Mouse (Mus musculus): ENCODE results near the gene Crnkl1. TPM values are rescaled to one million over a fixed set of nuclear protein-coding genes. Genes with fewer than 3 reads are reported as not detected.
A peak's percentile ranks its signal among the peaks of the same experiment; 100 is the strongest.
"Not testable (repeated sequence)": the region's sequence is repeated elsewhere in the genome, so short reads cannot be mapped to it uniquely, and the experiment has no call there.

Gene Crnkl1
- polyA plus RNA-seq, 1 experiment from 2014 or later = 38.9 TPM

DNA sequence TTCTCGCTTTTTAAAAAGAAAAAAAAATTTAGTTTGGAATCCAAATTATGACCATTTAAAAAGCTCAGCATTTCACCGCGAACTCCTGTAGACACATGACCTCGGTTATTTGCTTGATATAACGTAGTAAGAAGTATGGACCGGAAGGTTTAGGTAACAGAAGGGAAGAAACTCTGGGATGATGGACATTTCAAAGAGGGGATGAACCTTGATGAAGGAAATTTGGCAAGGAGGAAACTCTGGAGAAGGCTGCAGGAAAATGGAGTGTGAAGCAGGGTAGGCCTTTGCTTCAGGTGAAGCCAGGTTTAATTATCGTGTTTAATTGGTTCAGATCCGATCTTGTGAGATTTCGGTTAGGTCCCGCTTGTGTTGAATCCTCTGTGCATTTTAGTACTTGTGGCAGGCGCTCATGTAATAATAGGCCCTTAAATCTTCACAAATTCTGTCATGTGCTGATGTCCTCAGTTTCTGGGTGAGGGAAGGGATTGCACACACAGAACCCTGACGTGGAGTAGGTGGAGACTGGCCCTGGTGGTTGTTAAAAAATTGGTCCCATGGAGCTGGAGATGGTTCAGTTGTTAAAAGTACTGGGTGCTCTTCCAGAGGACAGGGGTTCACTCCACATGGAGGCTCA is 30.7 kb downstream of the Crnkl1 start:
- Histone ChIP-seq H3K4me3 (peak overlapping the region; percentile 98), H3K4me1 (peaks cover 29% of the 10 kb centered on the region), H3K27me3 (replicated peaks; ENCODE audit: low read depth, poor library complexity, severe bottlenecking) (no peaks in the 10 kb centered on the region), H3K36me3 (replicated peaks) (peaks cover 37% of the 10 kb centered on the region), H3K9me3 (no peaks in the 10 kb centered on the region), H3K27ac (replicated peaks) (peak overlapping the region; percentile 97)
- 35% methylated on average over 12 of the region's 12 CpGs for WGBS
- DNase-seq (ENCODE audit: low spot score) = no peak

GRCm38 (mm10) chr2:145903061-145903901 is 31.5 kb downstream of the Crnkl1 start:
- under 1% methylated on average over 68 of the region's 68 CpGs for WGBS
- Histone ChIP-seq H3K27ac (replicated peaks) (peak overlapping the region; percentile 97), H3K36me3 (replicated peaks) (peaks cover 29% of the 10 kb centered on the region), H3K9me3 (no peaks in the 10 kb centered on the region), H3K4me3 (peak overlapping the region; percentile 98), H3K27me3 (replicated peaks; ENCODE audit: low read depth, poor library complexity, severe bottlenecking) (no peaks in the 10 kb centered on the region), H3K4me1 (peaks cover 29% of the 10 kb centered on the region)
- peak; percentile 94 for DNase-seq (ENCODE audit: low spot score)

DNA sequence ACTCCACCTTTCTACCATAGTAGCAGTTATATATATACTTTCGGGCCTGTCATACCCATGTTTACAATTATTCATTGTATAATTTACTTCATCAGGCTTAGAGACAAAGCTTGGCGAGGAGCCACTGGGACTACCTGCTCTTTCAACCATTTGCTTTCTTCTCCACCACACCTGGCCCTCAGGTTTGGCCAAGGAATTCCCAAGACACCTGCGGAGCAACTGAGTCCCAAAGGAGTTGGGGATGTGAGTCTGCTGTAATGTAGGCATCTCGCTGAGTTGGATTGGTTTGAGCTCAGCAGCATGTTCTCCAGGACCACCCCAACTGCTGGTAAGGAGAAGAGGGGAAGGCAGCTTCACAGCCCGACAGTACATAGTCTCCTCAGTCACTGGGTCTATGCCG is 33.0 kb downstream of the Crnkl1 start, which contains the start of gene Naa20:
Gene Naa20, plus strand, starts transcription at position 239 of the 400 bp plus-strand sequence.
- Histone ChIP-seq H3K4me3 (peak within 1 kb of the TSS; percentile 98), H3K9me3 (no peaks in the 10 kb centered on the region), H3K27me3 (replicated peaks; ENCODE audit: low read depth, poor library complexity, severe bottlenecking) (no peaks in the 10 kb centered on the region), H3K36me3 (replicated peaks) (peaks cover 15% of the 10 kb centered on the region), H3K27ac (replicated peaks) (peak within 1 kb of the TSS; percentile 97), H3K4me1 (peaks cover 29% of the 10 kb centered on the region)
- no peak for DNase-seq (ENCODE audit: low spot score)
- WGBS = 87% methylated on average over 6 of the region's 6 CpGs

GRCm38 (mm10) chr2:145900318-145900717 is 34.5 kb downstream of the Crnkl1 start:
- not testable (repeated sequence) for H3K36me3 ChIP-seq (replicated peaks); H3K4me3 ChIP-seq; DNase-seq (ENCODE audit: low spot score); H3K9me3 ChIP-seq; H3K27me3 ChIP-seq (replicated peaks; ENCODE audit: low read depth, poor library complexity, severe bottlenecking); H3K27ac ChIP-seq (replicated peaks)
- whole genome bisulfite sequencing = 82% methylated on average over 8 of the region's 8 CpGs
- H3K4me1 ChIP-seq = peaks cover 25% of the 10 kb centered on the region

GRCm38 (mm10) chr2:145898106-145898505 is 36.7 kb downstream of the Crnkl1 start:
- WGBS = 86% methylated on average over 9 of the region's 9 CpGs
- Histone ChIP-seq H3K4me1 (peaks cover 11% of the 10 kb centered on the region), H3K9me3 (no peaks in the 10 kb centered on the region), H3K4me3 (no peak overlapping the region), H3K27ac (replicated peaks) (no peak overlapping the region), H3K27me3 (replicated peaks; ENCODE audit: low read depth, poor library complexity, severe bottlenecking) (no peaks in the 10 kb centered on the region), H3K36me3 (replicated peaks) (no peaks in the 10 kb centered on the region)
- DNase-seq (ENCODE audit: low spot score) = no peak

GRCm38 (mm10) chr2:145893756-145894155 is 41.1 kb downstream of the Crnkl1 start:
- 98% methylated on average over 6 of the region's 6 CpGs for WGBS
- Histone ChIP-seq H3K9me3 (no peaks in the 10 kb centered on the region), H3K36me3 (replicated peaks) (no peaks in the 10 kb centered on the region), H3K27ac (replicated peaks) (no peak overlapping the region), H3K4me3 (no peak overlapping the region), H3K4me1 (peaks cover 8% of the 10 kb centered on the region), H3K27me3 (replicated peaks; ENCODE audit: low read depth, poor library complexity, severe bottlenecking) (no peaks in the 10 kb centered on the region)
- no peak for DNase-seq (ENCODE audit: low spot score)

GRCm38 (mm10) chr2:145890571-145890970 is 44.2 kb downstream of the Crnkl1 start:
- Histone ChIP-seq H3K27ac (replicated peaks) (no peak overlapping the region), H3K36me3 (replicated peaks) (peaks cover 6% of the 10 kb centered on the region), H3K4me3 (no peak overlapping the region), H3K4me1 (peaks cover 26% of the 10 kb centered on the region), H3K27me3 (replicated peaks; ENCODE audit: low read depth, poor library complexity, severe bottlenecking) (no peaks in the 10 kb centered on the region), H3K9me3 (no peaks in the 10 kb centered on the region)
- DNase-seq (ENCODE audit: low spot score) = peak; percentile 4
- 75% methylated on average over 2 of the region's 2 CpGs for WGBS

DNA sequence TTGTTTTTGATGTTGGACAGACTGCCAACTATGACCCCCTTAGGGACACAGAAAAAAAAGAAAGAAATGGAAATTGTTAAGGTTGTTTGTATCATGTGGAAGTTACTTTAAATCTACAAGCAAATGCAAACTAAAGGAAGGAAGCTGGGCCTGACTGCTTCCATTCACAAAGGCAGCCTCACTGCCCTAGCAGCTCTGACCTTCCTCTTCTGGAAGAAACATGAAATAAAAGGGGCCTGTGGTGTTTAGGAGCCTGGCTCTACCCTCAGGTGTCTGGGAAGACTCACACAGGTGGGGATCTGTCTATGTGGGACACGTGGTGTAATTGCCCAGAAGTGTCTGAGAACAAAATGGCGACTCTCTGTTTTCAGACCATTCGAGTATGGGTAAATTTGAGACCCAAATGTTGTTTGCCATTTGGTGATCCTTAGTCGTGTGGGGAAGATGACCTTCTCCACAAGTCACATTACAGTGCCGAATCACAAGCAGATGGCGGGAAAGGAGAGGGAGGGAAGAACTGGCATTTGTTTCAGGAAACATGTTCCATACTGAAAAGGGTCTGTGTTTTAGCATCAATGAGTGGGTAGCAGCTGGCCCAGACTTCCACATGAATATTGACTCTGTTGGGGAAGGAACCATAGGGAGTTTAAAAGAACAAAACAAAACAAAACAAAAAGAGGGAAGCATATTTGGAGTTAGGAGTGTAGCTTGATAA is 45.9 kb downstream of the Crnkl1 start:
- WGBS = 56% methylated on average over 6 of the region's 6 CpGs
- H3K4me3 ChIP-seq = no peak overlapping the region
- no peaks in the 10 kb centered on the region for H3K9me3 ChIP-seq
- peaks cover 42% of the 10 kb centered on the region for H3K4me1 ChIP-seq
- H3K27ac ChIP-seq (replicated peaks) = peak overlapping the region; percentile 71
- DNase-seq (ENCODE audit: low spot score) = no peak
- peaks cover 9% of the 10 kb centered on the region for H3K36me3 ChIP-seq (replicated peaks)
- H3K27me3 ChIP-seq (replicated peaks; ENCODE audit: low read depth, poor library complexity, severe bottlenecking) = no peaks in the 10 kb centered on the region

GRCm38 (mm10) chr2:145887937-145888765 is 46.7 kb downstream of the Crnkl1 start:
- whole genome bisulfite sequencing = 55% methylated on average over 14 of the region's 14 CpGs
- Histone ChIP-seq H3K27ac (replicated peaks) (peak overlapping the region; percentile 71), H3K9me3 (no peaks in the 10 kb centered on the region)

GRCm38 (mm10) chr2:145884913-145885785 is 49.7 kb downstream of the Crnkl1 start:
- H3K27me3 ChIP-seq (replicated peaks; ENCODE audit: low read depth, poor library complexity, severe bottlenecking) = no peaks in the 10 kb centered on the region
- DNase-seq (ENCODE audit: low spot score) = peak; percentile 42
- H3K4me3 ChIP-seq = no peak overlapping the region
- peaks cover 5% of the 10 kb centered on the region; the same call in 1 of the 2 replicates for H3K9me3 ChIP-seq
- WGBS = 58% methylated on average over 14 of the region's 14 CpGs
- peaks cover 15% of the 10 kb centered on the region for H3K36me3 ChIP-seq (replicated peaks)
- H3K4me1 ChIP-seq = peaks cover 80% of the 10 kb centered on the region
- H3K27ac ChIP-seq (replicated peaks) = peak overlapping the region; percentile 90

More at GRCm38 (mm10) chr2:145887937-145888765, 46.7 kb downstream of the Crnkl1 start:
- Histone ChIP-seq H3K4me3 (no peak overlapping the region), H3K27me3 (replicated peaks; ENCODE audit: low read depth, poor library complexity, severe bottlenecking) (no peaks in the 10 kb centered on the region), H3K36me3 (replicated peaks) (peaks cover 9% of the 10 kb centered on the region), H3K4me1 (peaks cover 50% of the 10 kb centered on the region)
- peak; percentile 55 for DNase-seq (ENCODE audit: low spot score)
